Mouse (Mus musculus) neural tube, embryonic 11.5 days (tissue): ENCODE results near the gene Efna2. TPM values are rescaled to one million over a fixed set of nuclear protein-coding genes. Genes with fewer than 3 reads are reported as not detected.

Experiments used
- ATAC-seq: fragments of 200-750 bp; cut with Nextera tagmentation; 2 replicates; pipeline ENCODE4 v1.8.0; 2017; ENCODE audit warnings: moderate number of reproducible peaks, mild to moderate bottlenecking, moderate TSS enrichment, moderate library complexity; ENCODE audit not compliant: insufficient read depth, low FRiP score, low TSS enrichment
- DNase-seq: peaks from one replicate; pipeline ENCODE4 v3.0.0-alpha.2; 2015; ENCODE audit warnings: low spot score
- H3K27ac ChIP-seq: fragments of 300-500 bp; sonication (generic); 2 replicates; pipeline ENCODE4 v1.5.1; 2014; ENCODE audit warnings: low read depth, mild to moderate bottlenecking, low read length
- H3K27me3 ChIP-seq: fragments of 300-500 bp; sonication (generic); 2 replicates; pipeline ENCODE4 v1.6.1; 2014; ENCODE audit warnings: mild to moderate bottlenecking, low read length, mixed read lengths; ENCODE audit not compliant: control insufficient read depth, insufficient read depth
- H3K36me3 ChIP-seq: fragments of 300-500 bp; sonication (generic); 2 replicates; pipeline ENCODE4 v1.6.1; 2014; ENCODE audit warnings: mild to moderate bottlenecking, low read length, moderate library complexity, mixed read lengths; ENCODE audit not compliant: control insufficient read depth, insufficient read depth
- H3K4me1 ChIP-seq: fragments of 300-500 bp; sonication (generic); 2 replicates; pipeline ENCODE4 v1.6.1; 2014; ENCODE audit warnings: low read length, mixed read lengths; ENCODE audit not compliant: control insufficient read depth, insufficient read depth
- H3K4me2 ChIP-seq: fragments of 300-500 bp; sonication (generic); 2 replicates; pipeline ENCODE4 v1.6.1; 2014; ENCODE audit warnings: low read depth, mild to moderate bottlenecking, moderate library complexity
- H3K4me3 ChIP-seq: fragments of 300-500 bp; sonication (generic); 2 replicates; pipeline ENCODE4 v1.5.1; 2014; ENCODE audit warnings: low read depth, low read length
- H3K9ac ChIP-seq: fragments of 300-500 bp; sonication (generic); 2 replicates; pipeline ENCODE4 v1.6.1; 2014; ENCODE audit warnings: mild to moderate bottlenecking, low read length
- H3K9me3 ChIP-seq: fragments of 300-500 bp; sonication (generic); 2 replicates; pipeline ENCODE4 v1.6.1; 2016; ENCODE audit warnings: low read length; ENCODE audit not compliant: control insufficient read depth
- WGBS: fragments of 180-500 bp; shearing (Covaris S2); extraction: QIAGEN DNeasy Blood & Tissue Kit; methylation state at CpG from one replicate; pipeline ENCODE4 v1.1.7; 2014; 5-methylcytosine and 5-hydroxymethylcytosine counted together
- polyA plus RNA-seq: library from polyadenylated mRNA; unstranded; fragments of >200 nt; fragmentation: Nextera tagmentation; extraction: Ambion mirVana; gene quantifications from 2 replicates; pipeline ENCODE4 v1.2.1, GENCODE M21; 2014

The Efna2 gene
- 36.2 and 38.9 TPM in 2 replicates for polyA plus RNA-seq

DNA sequence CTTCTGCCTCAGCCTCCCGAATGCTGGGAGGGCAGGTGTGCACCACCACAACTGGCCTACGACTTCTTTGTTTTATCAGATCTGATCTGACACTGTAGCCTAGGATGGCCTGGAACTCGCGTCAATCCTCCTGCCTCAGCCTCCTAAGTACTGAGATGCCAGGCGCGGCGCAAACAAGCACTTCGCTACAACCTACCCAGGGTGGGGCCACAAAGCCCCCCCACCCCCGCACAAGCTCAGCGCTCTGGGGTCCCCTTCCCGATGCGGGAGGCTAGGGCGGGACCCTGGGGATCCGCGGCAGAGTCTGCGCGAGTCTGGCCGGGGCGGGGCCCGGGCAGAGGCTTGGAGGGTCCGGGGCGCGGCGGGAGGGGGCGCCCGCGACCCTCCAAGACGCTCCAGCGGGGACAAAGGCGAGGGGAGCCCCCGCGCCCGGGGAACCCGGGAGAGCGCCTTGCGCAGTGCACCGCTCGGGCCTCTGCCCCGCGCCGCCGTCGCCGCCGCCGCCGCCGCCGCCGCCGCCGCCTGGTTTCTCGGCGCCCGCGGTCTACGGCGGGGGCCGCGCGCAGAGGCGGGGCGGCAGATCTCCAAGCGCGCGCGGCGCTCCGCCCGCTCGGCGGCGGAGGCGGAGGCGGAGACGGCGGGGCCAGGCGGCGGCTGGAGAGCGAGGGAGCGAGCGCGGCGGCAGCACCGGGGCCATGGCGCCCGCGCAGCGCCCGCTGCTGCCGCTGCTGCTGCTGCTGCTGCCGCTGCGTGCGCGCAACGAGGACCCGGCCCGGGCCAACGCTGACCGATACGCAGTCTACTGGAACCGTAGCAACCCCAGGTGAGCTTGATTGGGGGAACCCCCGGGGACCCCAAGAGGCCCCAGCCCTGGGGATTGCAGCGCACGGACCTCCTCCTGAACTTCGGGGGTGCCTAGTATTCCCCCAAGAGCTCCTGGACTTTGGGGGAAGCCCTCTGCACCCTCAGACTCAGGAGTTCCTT is at the start of gene Efna2:
TSS of gene Efna2 (plus strand) at position 415 of the 984 bp plus-strand sequence.
- Histone ChIP-seq H3K4me1 (peaks cover 16% of the 10 kb centered on the region), H3K9me3 (no peaks in the 10 kb centered on the region), H3K4me3 (peak within 1 kb of the TSS; percentile 67), H3K4me2 (peak within 1 kb of the TSS; percentile 70), H3K9ac (peak within 1 kb of the TSS; percentile 86), H3K27me3 (no peaks in the 10 kb centered on the region), H3K27ac (peak within 1 kb of the TSS; percentile 71), H3K36me3 (no peaks in the 10 kb centered on the region)
- ATAC-seq (peak; percentile 66), DNase-seq (peak; percentile 86)
- WGBS = 2% methylated on average over 78 of the region's 106 CpGs

DNA sequence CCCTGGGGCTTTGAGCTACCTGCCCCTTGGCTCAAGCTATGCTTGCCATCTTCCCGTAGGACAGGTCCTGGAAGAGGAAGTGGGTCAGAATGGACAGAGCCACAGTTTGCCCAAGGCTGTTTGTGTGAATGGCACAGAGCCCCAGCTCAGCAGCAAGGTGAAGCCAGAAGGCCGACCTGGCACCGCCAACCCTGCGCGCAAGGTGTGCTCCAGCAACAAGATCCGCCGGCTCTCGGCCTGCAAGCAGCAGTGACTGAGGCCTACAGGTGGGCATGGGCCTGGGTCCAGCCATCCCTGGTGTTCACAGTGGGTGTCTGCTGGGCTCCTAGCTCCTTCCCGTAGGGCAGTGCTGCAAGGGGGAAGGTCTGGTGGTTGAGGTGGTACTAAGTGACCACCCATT is 49.4 kb upstream of the Efna2 start:
- H3K27me3 ChIP-seq = no peaks in the 10 kb centered on the region; the same call in 1 of the 2 replicates
- WGBS = 95% methylated on average over 9 of the region's 9 CpGs
- no peak overlapping the region for H3K27ac ChIP-seq
- no peak overlapping the region for H3K4me3 ChIP-seq
- H3K9me3 ChIP-seq = no peaks in the 10 kb centered on the region
- peaks cover 5% of the 10 kb centered on the region; the same call in 1 of the 2 replicates for H3K4me1 ChIP-seq
- DNase-seq (no peak), ATAC-seq (no peak)
- no peak overlapping the region for H3K4me2 ChIP-seq
- peaks cover 22% of the 10 kb centered on the region; the same call in 1 of the 2 replicates for H3K36me3 ChIP-seq
- no peak overlapping the region for H3K9ac ChIP-seq

DNA sequence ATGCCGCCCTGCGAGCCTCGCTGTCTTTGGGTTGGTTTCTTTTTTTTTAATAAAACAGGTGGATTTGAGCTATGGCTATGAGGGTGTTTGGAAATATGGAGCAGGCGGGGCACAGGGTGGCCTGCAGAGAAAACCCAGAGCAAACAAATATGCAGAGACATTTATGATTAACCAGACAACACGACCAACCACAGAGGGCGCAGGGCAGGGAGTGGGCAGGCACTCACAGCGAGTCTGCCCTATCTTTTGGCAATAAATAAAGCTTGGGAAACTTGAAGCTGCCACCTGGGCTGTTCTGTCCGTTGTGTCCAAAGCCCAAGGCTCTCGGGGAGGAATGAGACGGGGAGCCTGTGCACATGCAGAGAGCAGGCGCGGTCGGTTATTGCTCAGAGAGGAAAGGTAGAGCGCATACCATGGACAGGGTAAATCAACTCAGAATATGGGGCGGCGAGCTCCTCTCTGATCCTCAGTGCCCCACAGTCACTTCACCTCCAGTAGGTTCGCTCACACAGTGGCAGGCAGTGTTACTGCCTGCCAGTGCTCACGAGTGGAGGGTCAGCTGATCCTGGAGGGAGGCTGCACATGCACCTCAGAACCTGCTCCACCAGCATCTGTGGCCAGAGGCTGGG is 48.8 kb upstream of the Efna2 start:
- ATAC-seq (no peak), DNase-seq (no peak)
- peaks cover 5% of the 10 kb centered on the region; the same call in 1 of the 2 replicates for H3K4me1 ChIP-seq
- H3K9me3 ChIP-seq = no peaks in the 10 kb centered on the region
- no peak overlapping the region for H3K9ac ChIP-seq
- no peak overlapping the region for H3K4me2 ChIP-seq
- H3K27ac ChIP-seq = no peak overlapping the region
- peaks cover 4% of the 10 kb centered on the region; the same call in 1 of the 2 replicates for H3K27me3 ChIP-seq
- H3K4me3 ChIP-seq = no peak overlapping the region
- 83% methylated on average over 18 of the region's 18 CpGs for WGBS
- H3K36me3 ChIP-seq = peaks cover 16% of the 10 kb centered on the region; the same call in 1 of the 2 replicates

GRCm38 (mm10) chr10:80131316-80131951 is 47.8 kb upstream of the Efna2 start:
- Histone ChIP-seq H3K4me3 (no peak overlapping the region), H3K36me3 (peaks cover 11% of the 10 kb centered on the region; the same call in 1 of the 2 replicates), H3K9me3 (no peaks in the 10 kb centered on the region), H3K27me3 (peaks cover 13% of the 10 kb centered on the region), H3K4me1 (peaks cover 6% of the 10 kb centered on the region), H3K9ac (0 out of 2 replicates have a peak overlapping the region, but pooled peaks have one; percentile 9), H3K4me2 (peak overlapping the region; percentile 17), H3K27ac (no peak overlapping the region)
- DNase-seq (peak; percentile 67), ATAC-seq (peak; percentile 29; the same call in 1 of the 2 replicates)
- 13% methylated on average over 52 of the region's 55 CpGs for WGBS

- H3K4me2 ChIP-seq = peak overlapping the region; percentile 17
- H3K36me3 ChIP-seq = peaks cover 11% of the 10 kb centered on the region; the same call in 1 of the 2 replicates
Measured at GRCm38 (mm10) chr10:80131952-80132350, 47.3 kb upstream of the Efna2 start.

GRCm38 (mm10) chr10:80133226-80133849 is 45.9 kb upstream of the Efna2 start:
- 81% methylated on average over 8 of the region's 8 CpGs for WGBS
- peaks cover 26% of the 10 kb centered on the region for H3K27me3 ChIP-seq
- H3K36me3 ChIP-seq = peaks cover 8% of the 10 kb centered on the region; the same call in 1 of the 2 replicates
- H3K4me1 ChIP-seq = peaks cover 25% of the 10 kb centered on the region
- DNase-seq (no peak), ATAC-seq (no peak)
- H3K9me3 ChIP-seq = no peaks in the 10 kb centered on the region
- H3K4me3 ChIP-seq = no peak overlapping the region
- no peak overlapping the region; the same call in 1 of the 2 replicates for H3K9ac ChIP-seq
- H3K4me2 ChIP-seq = no peak overlapping the region
- H3K27ac ChIP-seq = no peak overlapping the region

More at GRCm38 (mm10) chr10:80131952-80132350, 47.3 kb upstream of the Efna2 start:
- Histone ChIP-seq H3K4me3 (no peak overlapping the region), H3K27me3 (peaks cover 18% of the 10 kb centered on the region), H3K9me3 (no peaks in the 10 kb centered on the region), H3K27ac (no peak overlapping the region), H3K4me1 (peaks cover 11% of the 10 kb centered on the region), H3K9ac (0 out of 2 replicates have a peak overlapping the region, but pooled peaks have one; percentile 9)
- DNase-seq = no peak
- no peak for ATAC-seq
- WGBS = 28% methylated on average over 27 of the region's 27 CpGs

DNA sequence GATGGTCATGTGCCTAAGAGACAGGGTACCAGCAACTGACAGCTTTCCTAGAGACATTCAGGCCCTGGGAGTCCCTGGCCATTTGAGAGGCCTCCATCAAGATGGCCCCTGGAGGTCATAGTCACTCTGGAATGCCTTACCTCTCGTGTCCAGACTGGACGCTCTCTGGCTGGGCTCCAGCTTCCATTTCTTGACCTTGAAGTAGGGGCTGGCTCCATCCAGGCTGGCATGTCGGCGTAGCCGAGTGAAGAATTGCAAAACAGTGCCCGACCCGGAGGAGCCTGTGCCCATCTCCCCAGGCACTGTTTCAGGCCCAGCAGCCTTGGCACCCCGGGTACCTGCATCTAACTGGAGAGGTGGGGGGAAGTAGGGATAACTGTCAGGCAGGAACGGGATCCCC is 44.9 kb upstream of the Efna2 start:
- H3K9me3 ChIP-seq = no peaks in the 10 kb centered on the region
- 90% methylated on average over 9 of the region's 9 CpGs for WGBS
- ATAC-seq (no peak), DNase-seq (no peak)
- H3K9ac ChIP-seq = peak overlapping the region; percentile 10; the same call in 1 of the 2 replicates
- H3K4me2 ChIP-seq = no peak overlapping the region
- no peak overlapping the region for H3K4me3 ChIP-seq
- H3K36me3 ChIP-seq = peaks cover 6% of the 10 kb centered on the region; the same call in 1 of the 2 replicates
- H3K4me1 ChIP-seq = peaks cover 27% of the 10 kb centered on the region
- no peak overlapping the region for H3K27ac ChIP-seq
- peaks cover 26% of the 10 kb centered on the region for H3K27me3 ChIP-seq

- 88% methylated on average over 10 of the region's 10 CpGs for WGBS
- H3K36me3 ChIP-seq = no peaks in the 10 kb centered on the region
- no peaks in the 10 kb centered on the region for H3K9me3 ChIP-seq
- peaks cover 27% of the 10 kb centered on the region for H3K4me1 ChIP-seq
- DNase-seq = no peak
- no peak overlapping the region for H3K9ac ChIP-seq
- no peak overlapping the region for H3K27ac ChIP-seq
- no peak overlapping the region for H3K4me3 ChIP-seq
- H3K4me2 ChIP-seq = no peak overlapping the region
- no peak for ATAC-seq
- H3K27me3 ChIP-seq = peaks cover 29% of the 10 kb centered on the region
Measured at GRCm38 (mm10) chr10:80135161-80135560, 44.1 kb upstream of the Efna2 start.
